Mouse (Mus musculus): ENCODE measurements at regions not wholly inside any gene's neighbourhood (a gene's known extent, or its start where the extent isn't known, plus 50 kb on each side); places are given as distances from the start of the nearest gene placed in this dataset.
A peak's percentile ranks its signal among the peaks of the same experiment; 100 is the strongest.

DNA sequence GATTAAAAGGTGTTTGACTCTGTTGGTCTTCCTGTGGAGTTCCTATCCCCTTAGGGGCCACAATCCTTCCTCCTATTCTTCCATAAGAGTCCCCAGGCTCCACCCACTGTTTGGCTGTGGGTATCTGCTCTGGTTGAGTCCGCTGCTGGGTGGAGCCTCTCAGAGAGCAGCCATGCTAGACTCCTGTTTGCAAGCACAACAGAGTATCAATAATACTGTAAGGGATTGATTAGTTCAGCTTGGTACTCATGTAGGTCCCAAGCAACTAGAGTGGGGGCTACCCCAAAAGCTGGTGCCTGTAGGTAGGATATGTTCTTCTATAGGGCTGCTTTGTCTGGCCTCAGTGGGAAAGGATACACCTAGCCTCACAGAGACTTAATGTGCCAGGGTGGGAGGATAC lies 113.0 kb downstream of the Spata18 start:
- Histone ChIP-seq H3K27ac (no peak overlapping the region), H3K36me3 (no peaks in the 10 kb centered on the region), H3K9ac (no peak overlapping the region), H3K9me3 (replicated peaks) (no peaks in the 10 kb centered on the region), H3K4me1 (replicated peaks) (peaks cover 4% of the 10 kb centered on the region), H3K27me3 (no peaks in the 10 kb centered on the region), H3K4me2 (no peak overlapping the region), H3K4me3 (no peak overlapping the region)
- WGBS: 59% methylated on average over 1 of the region's 1 CpGs
- no peak for ATAC-seq (replicated peaks; ENCODE audit: insufficient number of reproducible peaks, insufficient read depth, low FRiP score, low read depth)

DNA sequence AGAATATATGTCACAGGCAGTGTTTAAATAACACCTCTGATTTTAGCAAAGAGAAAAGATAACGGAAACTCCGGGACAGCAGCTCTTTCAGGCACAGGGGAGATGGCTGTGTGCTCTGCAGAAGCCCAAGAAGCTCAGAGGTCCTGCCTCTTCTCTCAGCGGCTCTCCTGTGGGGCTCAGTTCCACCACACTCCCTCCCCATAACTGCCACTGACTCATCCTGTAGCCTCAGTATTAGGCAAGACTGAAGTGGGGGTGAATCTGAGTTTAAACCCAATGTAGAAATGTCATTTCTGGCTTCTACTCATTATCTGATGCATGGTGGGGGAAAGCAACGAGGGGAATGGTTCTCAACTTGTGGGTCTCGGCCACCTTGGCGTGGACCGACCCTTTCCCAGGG lies 114.3 kb downstream of the Spata18 start:
- Histone ChIP-seq H3K4me3 (no peak overlapping the region), H3K4me1 (replicated peaks) (peaks cover 4% of the 10 kb centered on the region), H3K27ac (no peak overlapping the region), H3K27me3 (no peaks in the 10 kb centered on the region), H3K9me3 (replicated peaks) (no peaks in the 10 kb centered on the region), H3K4me2 (no peak overlapping the region), H3K9ac (no peak overlapping the region), H3K36me3 (no peaks in the 10 kb centered on the region)
- ATAC-seq (replicated peaks; ENCODE audit: insufficient number of reproducible peaks, insufficient read depth, low FRiP score, low read depth): no peak
- WGBS: 69% methylated on average over 7 of the region's 7 CpGs

DNA sequence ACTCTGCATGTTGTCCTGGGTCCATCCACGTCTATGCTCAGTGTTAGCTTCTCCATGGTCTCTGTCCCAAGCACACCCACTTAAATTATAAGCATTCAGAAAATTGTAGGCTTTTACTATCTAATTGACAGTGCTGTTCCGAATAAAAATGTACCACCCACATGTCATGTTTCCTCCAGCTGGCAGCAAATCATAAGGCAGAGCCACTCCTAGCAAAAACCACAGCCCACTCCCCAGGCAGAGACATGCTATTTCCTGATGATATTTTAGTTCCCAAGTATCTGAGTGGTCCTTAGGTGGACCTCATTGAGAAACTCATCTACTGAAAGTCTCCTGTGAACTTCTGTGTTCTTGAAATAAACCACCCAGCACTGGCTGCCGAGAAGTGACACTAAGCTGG lies 117.1 kb downstream of the Spata18 start:
- ATAC-seq (replicated peaks; ENCODE audit: insufficient number of reproducible peaks, insufficient read depth, low FRiP score, low read depth): no peak
- H3K9me3 ChIP-seq (replicated peaks): no peaks in the 10 kb centered on the region
- no peaks in the 10 kb centered on the region for H3K27me3 ChIP-seq
- H3K4me3 ChIP-seq: no peak overlapping the region
- H3K4me2 ChIP-seq: no peak overlapping the region
- 58% methylated on average over 3 of the region's 3 CpGs for WGBS
- H3K27ac ChIP-seq: no peak overlapping the region
- no peaks in the 10 kb centered on the region for H3K4me1 ChIP-seq (replicated peaks)
- H3K9ac ChIP-seq: no peak overlapping the region
- H3K36me3 ChIP-seq: no peaks in the 10 kb centered on the region

DNA sequence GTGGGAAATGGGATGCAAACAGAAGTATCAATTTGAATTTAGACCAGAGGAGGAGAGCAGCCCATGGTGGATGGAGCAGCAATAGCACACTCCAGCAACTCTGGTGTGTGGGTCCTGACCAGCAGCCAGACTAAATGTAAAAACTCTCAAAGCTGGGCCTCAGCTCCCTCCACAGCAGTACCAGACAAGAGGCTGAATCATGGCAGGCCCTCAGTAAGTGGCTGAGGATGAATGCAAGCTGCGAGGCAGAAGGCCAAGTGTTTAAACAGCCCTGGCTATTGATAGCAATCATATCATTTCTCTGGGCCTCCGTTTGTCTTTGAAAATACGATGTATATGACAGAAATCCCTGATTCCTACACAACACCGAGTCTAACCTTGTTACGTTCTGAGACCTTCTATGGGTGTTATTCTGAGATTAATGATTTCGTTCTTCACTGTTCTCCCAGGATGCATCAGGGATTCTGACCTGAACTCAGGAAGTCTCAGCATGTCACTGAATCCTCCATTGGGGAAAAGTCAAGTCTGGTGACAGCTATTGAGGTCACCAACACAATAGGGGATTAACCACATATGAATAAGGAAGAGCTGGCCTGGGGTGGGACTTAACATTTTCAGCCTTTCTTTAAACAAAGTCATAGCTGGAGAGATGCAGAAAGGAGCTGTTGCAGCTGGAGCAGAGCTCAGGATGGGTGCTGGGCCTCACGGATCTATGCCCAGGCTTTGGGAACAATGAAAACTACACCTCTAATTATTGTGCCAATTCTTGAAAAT lies 124.8 kb downstream of the Spata18 start:
- no peak overlapping the region for H3K27ac ChIP-seq
- H3K4me2 ChIP-seq: no peak overlapping the region

DNA sequence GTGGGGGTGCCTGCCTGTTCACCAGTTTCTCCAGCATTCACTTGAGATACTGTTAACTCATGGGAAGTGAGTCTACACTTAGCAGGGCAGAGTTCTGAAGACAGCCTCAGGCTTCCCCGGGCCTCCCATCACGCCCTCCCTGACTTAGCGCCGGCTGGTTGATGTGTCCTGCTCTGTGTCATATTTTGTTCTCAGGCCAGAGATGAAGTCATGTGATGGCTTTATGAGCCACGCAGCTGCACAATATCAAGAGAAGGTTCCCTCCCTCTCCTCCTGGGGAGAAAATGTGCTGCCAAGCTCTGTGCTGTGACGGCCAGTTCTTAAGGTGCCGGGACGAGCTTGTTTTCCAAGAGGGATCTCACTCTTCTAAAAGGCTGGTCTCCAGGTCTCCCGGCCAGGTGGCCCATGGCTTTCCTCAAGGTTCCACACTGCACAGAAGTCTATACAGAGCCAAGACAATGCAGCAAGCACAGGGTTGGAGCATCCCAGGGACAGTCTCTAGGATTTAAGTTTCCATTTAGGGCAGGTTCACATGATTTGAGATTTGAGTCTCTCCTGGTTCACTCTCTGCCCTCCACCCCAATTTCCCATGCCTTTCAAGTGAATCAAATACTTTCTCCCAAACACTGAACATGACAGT lies 126.2 kb downstream of the Spata18 start:
- Histone ChIP-seq H3K9me3 (replicated peaks) (no peaks in the 10 kb centered on the region), H3K27ac (peak overlapping the region; percentile 61; the same call in 1 of the 2 replicates), H3K4me3 (no peak overlapping the region), H3K9ac (no peak overlapping the region), H3K4me1 (replicated peaks) (peaks cover 6% of the 10 kb centered on the region; the same call in 1 of the 2 replicates), H3K36me3 (no peaks in the 10 kb centered on the region), H3K27me3 (no peaks in the 10 kb centered on the region), H3K4me2 (no peak overlapping the region)
- 47% methylated on average over 9 of the region's 9 CpGs for WGBS
- peak; percentile 89 for ATAC-seq (replicated peaks; ENCODE audit: insufficient number of reproducible peaks, insufficient read depth, low FRiP score, low read depth)

More for the DNA sequence above, 124.8 kb downstream of the Spata18 start:
- no peak overlapping the region for H3K9ac ChIP-seq
- no peak overlapping the region for H3K4me3 ChIP-seq
- WGBS: 74% methylated on average over 7 of the region's 7 CpGs
- no peaks in the 10 kb centered on the region for H3K27me3 ChIP-seq
- no peaks in the 10 kb centered on the region for H3K9me3 ChIP-seq (replicated peaks)
- peaks cover 6% of the 10 kb centered on the region; the same call in 1 of the 2 replicates for H3K4me1 ChIP-seq (replicated peaks)
- no peak for ATAC-seq (replicated peaks; ENCODE audit: insufficient number of reproducible peaks, insufficient read depth, low FRiP score, low read depth)
- H3K36me3 ChIP-seq: no peaks in the 10 kb centered on the region

DNA sequence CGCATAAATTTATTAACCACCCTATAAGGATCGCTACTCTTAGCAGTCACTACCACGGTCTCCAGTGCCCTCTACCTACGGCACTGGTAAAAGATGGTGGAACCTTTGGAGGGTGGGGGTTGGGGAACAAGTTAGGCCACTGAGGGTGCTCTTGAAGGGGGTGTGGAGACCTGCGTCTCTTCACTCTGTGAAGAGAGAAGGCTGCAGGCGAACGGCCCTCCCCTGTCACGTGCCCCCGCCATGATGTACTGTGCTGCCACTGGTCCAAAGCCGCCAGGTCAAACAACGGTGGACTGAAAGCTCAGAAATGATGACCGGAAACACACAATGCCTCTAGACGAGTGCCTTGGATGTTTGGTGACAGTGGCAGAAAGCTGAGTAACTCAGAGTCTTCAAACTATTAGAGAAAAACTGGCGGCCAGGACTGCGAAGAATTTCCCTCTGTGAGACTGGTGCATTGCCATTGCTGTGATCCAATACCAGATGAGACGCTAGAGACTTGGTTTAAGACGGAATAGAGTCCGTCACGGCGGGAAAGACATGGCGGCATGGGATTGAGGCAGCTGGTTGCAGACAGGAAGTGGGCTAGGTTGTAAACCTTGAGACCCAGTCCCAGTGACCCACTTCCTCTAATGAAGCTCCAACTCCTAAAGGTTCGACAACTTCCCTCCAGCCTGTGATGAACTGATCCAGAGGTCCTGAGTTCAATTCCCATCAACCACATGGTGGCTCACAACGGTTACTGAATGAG lies 130.2 kb downstream of the Spata18 start:
- no peak for ATAC-seq (replicated peaks; ENCODE audit: insufficient number of reproducible peaks, insufficient read depth, low FRiP score, low read depth)
- Histone ChIP-seq H3K4me3 (no peak overlapping the region), H3K36me3 (no peaks in the 10 kb centered on the region), H3K9me3 (replicated peaks) (no peaks in the 10 kb centered on the region), H3K9ac (no peak overlapping the region), H3K27me3 (no peaks in the 10 kb centered on the region), H3K4me2 (no peak overlapping the region), H3K4me1 (replicated peaks) (peaks cover 6% of the 10 kb centered on the region; the same call in 1 of the 2 replicates), H3K27ac (no peak overlapping the region)
- 90% methylated on average over 23 of the region's 23 CpGs for WGBS

DNA sequence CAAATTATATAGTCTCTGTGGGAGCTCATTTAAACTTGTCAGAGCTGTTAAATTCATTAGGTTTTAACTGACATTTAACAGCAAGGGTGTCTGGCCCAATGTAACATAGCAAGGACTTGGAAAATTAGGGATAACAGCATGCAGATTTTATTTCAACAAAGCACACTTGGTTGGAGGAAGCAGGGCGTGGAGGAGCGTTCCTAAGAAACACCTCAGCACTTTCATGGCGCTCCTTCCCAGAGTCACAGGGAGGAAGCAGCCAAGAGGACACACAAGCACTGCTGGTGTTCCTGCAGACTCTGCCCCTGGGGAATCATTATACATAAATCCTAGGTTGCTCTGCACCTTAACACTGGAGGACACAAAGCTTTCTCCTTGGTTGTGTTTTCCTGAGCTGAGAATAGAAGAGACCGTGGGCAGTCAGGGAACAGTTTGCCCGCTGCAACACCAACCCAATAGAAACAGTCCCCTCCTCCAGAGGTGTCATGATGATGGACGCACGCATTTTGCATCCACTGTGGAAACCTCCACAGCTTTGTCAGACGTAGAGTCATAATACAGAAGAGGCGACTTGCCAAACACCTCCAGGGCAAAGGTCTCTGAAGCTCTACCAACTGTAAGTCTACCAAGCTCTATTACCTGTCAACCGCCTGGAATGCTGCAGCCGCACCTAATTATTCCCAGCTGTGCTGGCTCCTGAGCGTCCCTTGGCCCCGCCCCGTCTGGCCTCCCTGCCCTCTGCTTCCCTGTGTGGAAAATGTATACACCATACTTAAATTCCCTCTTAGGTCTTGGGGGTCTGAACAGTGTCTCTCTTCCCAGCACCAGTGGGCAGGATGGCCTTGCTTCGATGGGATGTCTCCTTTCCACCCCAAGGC lies 131.3 kb downstream of the Spata18 start:
- H3K9me3 ChIP-seq (replicated peaks): no peaks in the 10 kb centered on the region
- no peak overlapping the region for H3K4me2 ChIP-seq
- ATAC-seq (replicated peaks; ENCODE audit: insufficient number of reproducible peaks, insufficient read depth, low FRiP score, low read depth): no peak
- H3K36me3 ChIP-seq: no peaks in the 10 kb centered on the region
- no peak overlapping the region for H3K4me3 ChIP-seq
- no peak overlapping the region for H3K27ac ChIP-seq
- 61% methylated on average over 15 of the region's 15 CpGs for WGBS
- H3K4me1 ChIP-seq (replicated peaks): peaks cover 1% of the 10 kb centered on the region; the same call in 1 of the 2 replicates
- H3K27me3 ChIP-seq: no peaks in the 10 kb centered on the region
- no peak overlapping the region for H3K9ac ChIP-seq

DNA sequence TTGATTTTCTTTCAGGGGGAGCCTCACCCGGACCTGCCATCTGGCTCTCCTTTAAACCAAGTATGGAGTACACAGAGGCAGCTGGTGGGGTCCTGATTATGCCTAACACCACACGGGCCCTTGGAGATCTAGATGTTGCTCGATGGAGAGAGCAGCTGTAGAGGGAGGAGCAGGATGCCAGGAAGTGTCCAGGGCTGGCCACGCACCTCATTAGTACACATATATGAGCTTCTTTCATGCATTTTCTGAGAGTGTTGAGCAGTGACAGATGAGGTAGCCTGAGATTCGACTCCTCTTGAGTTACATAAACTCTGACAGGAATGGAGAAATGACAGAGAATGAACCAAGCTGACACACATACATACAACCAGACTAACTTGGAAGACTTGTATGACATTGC lies 136.1 kb downstream of the Spata18 start:
- no peak for ATAC-seq (replicated peaks; ENCODE audit: insufficient number of reproducible peaks, insufficient read depth, low FRiP score, low read depth)
- Histone ChIP-seq H3K36me3 (no peaks in the 10 kb centered on the region), H3K4me2 (no peak overlapping the region), H3K4me3 (no peak overlapping the region), H3K9ac (no peak overlapping the region), H3K9me3 (replicated peaks) (no peaks in the 10 kb centered on the region), H3K27me3 (no peaks in the 10 kb centered on the region), H3K27ac (no peak overlapping the region), H3K4me1 (replicated peaks) (no peaks in the 10 kb centered on the region)
- WGBS: 71% methylated on average over 5 of the region's 5 CpGs

DNA sequence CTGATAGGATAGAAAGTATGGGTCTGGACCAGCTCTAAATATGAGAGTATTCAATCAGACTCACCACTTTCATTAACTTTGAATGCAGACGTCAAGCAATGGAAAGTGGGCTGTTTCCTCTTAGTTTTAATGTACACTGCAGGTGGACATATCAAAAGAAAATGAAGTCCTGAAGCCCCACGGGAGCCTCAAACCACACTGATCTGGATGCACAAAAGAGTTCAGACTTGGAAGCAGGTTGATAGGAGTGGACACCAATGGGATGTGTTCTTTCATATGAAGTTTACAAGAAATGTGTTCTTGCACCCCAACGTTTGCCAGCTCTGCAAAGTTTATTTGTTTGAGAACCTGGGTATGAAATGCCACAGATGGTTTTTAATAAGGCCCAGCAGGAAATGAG lies 141.0 kb downstream of the Spata18 start:
- WGBS: 66% methylated on average over 3 of the region's 3 CpGs
- no peaks in the 10 kb centered on the region for H3K36me3 ChIP-seq
- H3K4me2 ChIP-seq: no peak overlapping the region
- no peak overlapping the region for H3K4me3 ChIP-seq
- no peaks in the 10 kb centered on the region for H3K9me3 ChIP-seq (replicated peaks)
- no peak for ATAC-seq (replicated peaks; ENCODE audit: insufficient number of reproducible peaks, insufficient read depth, low FRiP score, low read depth)
- no peaks in the 10 kb centered on the region for H3K4me1 ChIP-seq (replicated peaks)
- H3K9ac ChIP-seq: no peak overlapping the region
- no peaks in the 10 kb centered on the region for H3K27me3 ChIP-seq
- no peak overlapping the region for H3K27ac ChIP-seq

DNA sequence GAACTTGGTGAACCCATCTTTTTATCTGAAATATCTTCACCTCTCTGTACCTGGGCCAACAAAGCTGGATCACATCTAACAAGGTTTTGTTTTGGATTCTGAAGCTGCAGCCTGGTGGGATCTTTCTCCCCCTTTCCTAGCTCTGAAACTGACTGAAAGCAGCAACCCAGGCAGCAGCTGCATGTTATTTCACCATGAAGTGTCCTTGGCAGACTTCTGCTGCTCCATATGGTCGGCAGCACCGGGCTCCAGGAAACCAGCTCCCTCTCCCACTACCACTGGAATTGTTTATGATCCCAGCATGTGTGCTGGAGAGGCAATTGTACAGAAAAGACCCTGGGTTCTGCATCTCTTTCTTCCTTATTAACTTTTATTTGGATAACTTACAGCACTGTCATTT lies 145.0 kb downstream of the Spata18 start:
- no peak overlapping the region for H3K27ac ChIP-seq
- H3K9ac ChIP-seq: no peak overlapping the region
- H3K9me3 ChIP-seq (replicated peaks): no peaks in the 10 kb centered on the region
- no peak overlapping the region for H3K4me2 ChIP-seq
- H3K27me3 ChIP-seq: no peaks in the 10 kb centered on the region
- H3K4me3 ChIP-seq: no peak overlapping the region
- no peaks in the 10 kb centered on the region for H3K36me3 ChIP-seq
- no peak for ATAC-seq (replicated peaks; ENCODE audit: insufficient number of reproducible peaks, insufficient read depth, low FRiP score, low read depth)
- WGBS: 49% methylated on average over 2 of the region's 2 CpGs
- H3K4me1 ChIP-seq (replicated peaks): no peaks in the 10 kb centered on the region

DNA sequence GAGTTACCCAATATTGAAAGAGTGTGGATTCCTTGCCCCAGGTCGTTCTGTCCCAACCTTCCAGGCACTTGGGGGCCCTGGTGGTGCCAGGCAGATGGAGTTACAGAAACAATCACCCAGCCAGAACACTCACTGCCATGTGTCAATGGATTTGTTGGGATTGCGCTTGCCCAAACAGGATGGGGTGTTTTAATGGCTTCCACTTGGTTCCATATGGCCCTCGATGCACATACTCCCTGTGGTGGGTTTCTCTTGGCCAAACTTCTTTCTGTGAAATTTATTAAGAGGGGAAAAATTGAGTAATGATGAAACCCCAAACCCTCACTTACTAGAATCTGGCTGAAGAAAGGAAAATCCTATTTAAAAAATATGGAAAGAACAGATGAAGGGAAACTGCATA lies 146.8 kb downstream of the Spata18 start:
- 78% methylated on average over 3 of the region's 3 CpGs for WGBS
- ATAC-seq (replicated peaks; ENCODE audit: insufficient number of reproducible peaks, insufficient read depth, low FRiP score, low read depth): no peak
- no peak overlapping the region for H3K9ac ChIP-seq
- no peaks in the 10 kb centered on the region for H3K27me3 ChIP-seq
- no peak overlapping the region for H3K4me3 ChIP-seq
- H3K4me2 ChIP-seq: no peak overlapping the region
- H3K4me1 ChIP-seq (replicated peaks): no peaks in the 10 kb centered on the region
- H3K36me3 ChIP-seq: no peaks in the 10 kb centered on the region
- no peaks in the 10 kb centered on the region for H3K9me3 ChIP-seq (replicated peaks)
- no peak overlapping the region for H3K27ac ChIP-seq
